Comparison of ENCODE assay signal across 9 mouse cellular contexts in genomic region chr8:117526185-117526584, GRCm38 (mm10). TPM values are rescaled to one million over a fixed set of nuclear protein-coding genes. Genes with fewer than 3 reads are reported as not detected.
DNase-seq lines count a peak whose midpoint lies in the region; ATAC-seq and TF ChIP-seq lines count a peak whose summit lies in the region.
"Had no signal": no experiment of that assay in that cellular context is flagged by ENCODE, and none has a peak within 500 bp of the region (broad histone marks: within the 10 kb centered on the region; RNA-seq: fewer than 3 reads in every experiment).

No protein-coding gene starts in this region.

- peak overlapping the region; percentile 21; the same call in 1 of the 2 replicates for H3K27ac ChIP-seq in heart, postnatal 0 days (ENCODE audit: low read depth)
- H3K27ac ChIP-seq in forebrain, embryonic 16.5 days (ENCODE audit: low read length) = no peak overlapping the region

- no peak for ATAC-seq in heart, postnatal 0 days (ENCODE audit: insufficient read depth, low read depth)
- no peak for ATAC-seq in forebrain, embryonic 16.5 days
- ATAC-seq in erythroid progenitor cell, adult 5-6 weeks (replicated peaks; ENCODE audit: low FRiP score, poor library complexity, severe bottlenecking) = no peak

- no peak for TF ChIP-seq EP300 in heart, postnatal 0 days (IDR thresholded peaks at IDR 0.05; ENCODE audit: low read depth)

- DNase-seq in heart, adult 11 months = peak; percentile 96
- no peak for DNase-seq in heart, postnatal 4 days
- DNase-seq in 416B (ENCODE audit: low read depth) = peak; percentile 93
- DNase-seq in heart, postnatal 0 days (ENCODE audit: low spot score) = no peak
- DNase-seq in lung, postnatal 4 days = peak; percentile 64 to 68
- DNase-seq in layer of hippocampus, postnatal 10 days (ENCODE audit: low spot score in 2 of 2) = no peak
- DNase-seq: right cerebral cortex, postnatal 4 days had no signal

- no peak for TF ChIP-seq CTCF in heart, postnatal 0 days (IDR thresholded peaks at IDR 0.05; ENCODE audit: low read depth)

- WGBS in heart, postnatal 0 days = 31% methylated on average over 2 of the region's 2 CpGs
- 63% methylated on average over 2 of the region's 2 CpGs for WGBS in forebrain, embryonic 16.5 days

- H3K36me3 ChIP-seq in heart, postnatal 0 days (replicated peaks; ENCODE audit: control insufficient read depth, insufficient read depth, low read length) = no peaks in the 10 kb centered on the region
- no peaks in the 10 kb centered on the region for H3K36me3 ChIP-seq in forebrain, embryonic 16.5 days (ENCODE audit: control insufficient read depth, insufficient read depth)

- H3K9ac ChIP-seq in heart, postnatal 0 days (replicated peaks; ENCODE audit: low read depth, low read length) = no peak overlapping the region
- H3K9ac ChIP-seq in forebrain, embryonic 16.5 days (replicated peaks; ENCODE audit: low read depth, low read length) = no peak overlapping the region

- no peaks in the 10 kb centered on the region for H3K27me3 ChIP-seq in heart, postnatal 0 days (ENCODE audit: control insufficient read depth, insufficient read depth, low read length)
- H3K27me3 ChIP-seq in forebrain, embryonic 16.5 days (replicated peaks; ENCODE audit: control insufficient read depth, insufficient read depth, low read length) = no peaks in the 10 kb centered on the region

- H3K4me3 ChIP-seq in heart, postnatal 0 days (ENCODE audit: low read depth, low read length) = no peak overlapping the region
- no peak overlapping the region for H3K4me3 ChIP-seq in forebrain, embryonic 16.5 days (replicated peaks; ENCODE audit: low read length)

- H3K4me1 ChIP-seq in heart, postnatal 0 days (ENCODE audit: control insufficient read depth, insufficient read depth) = no peaks in the 10 kb centered on the region
- H3K4me1 ChIP-seq in forebrain, embryonic 16.5 days (replicated peaks; ENCODE audit: control insufficient read depth, insufficient read depth, low read length) = no peaks in the 10 kb centered on the region

- H3K9me3 ChIP-seq in heart, postnatal 0 days (replicated peaks; ENCODE audit: control insufficient read depth, low read length) = no peaks in the 10 kb centered on the region
- H3K9me3 ChIP-seq in forebrain, embryonic 16.5 days (ENCODE audit: control insufficient read depth, low read length) = no peaks in the 10 kb centered on the region

- no peak overlapping the region for H3K4me2 ChIP-seq in heart, postnatal 0 days (ENCODE audit: low read depth, low read length)
- no peak overlapping the region for H3K4me2 ChIP-seq in forebrain, embryonic 16.5 days (ENCODE audit: low read length)

RNA-seq across cellular contexts. Expression of gene Plcg2, which starts 28.1 kb away (rescaled TPM):
- 10 to 100 TPM; 13.9 to 16.3 TPM for total RNA-seq in heart, postnatal 4 days (2021)
- 8.8 and 9.2 TPM in 2 replicates for total RNA-seq in heart, postnatal 0 days (2014; rRNA removed; ENCODE audit: low replicate concordance)
- polyA plus RNA-seq in heart, postnatal 0 days (2015; fragmentation: Nextera tagmentation; extraction: Ambion mirVana) = 4.9 and 5.0 TPM in 2 replicates
- 0.83 and 0.85 TPM in 2 replicates for polyA plus RNA-seq in forebrain, embryonic 16.5 days (2015; fragmentation: Nextera tagmentation; extraction: Ambion mirVana)
- 1 to 10 TPM; 2.8 to 3.2 TPM for total RNA-seq in layer of hippocampus, postnatal 10 days (2021)
- total RNA-seq in erythroid progenitor cell, adult 5-6 weeks (2015; ENCODE audit: low replicate concordance) = 5.4 and 16.8 TPM in 2 replicates
- 8.5 and 13.3 TPM in 2 replicates for total RNA-seq in erythroid progenitor cell, adult 5-6 weeks (2017; ENCODE audit: low replicate concordance)

Comparison
In these comparisons a context has a peak if more than half of its experiments do, and no peak if none do; other contexts are left out.
1. DNase-seq: peak in heart, adult 11 months (single experiment), 416B (single experiment) and lung, postnatal 4 days (2 of 2); none in heart, postnatal 4 days (single experiment), heart, postnatal 0 days (single experiment) and layer of hippocampus, postnatal 10 days (0 of 2).